Mouse (Mus musculus): ENCODE results near the gene Cul7. TPM values are rescaled to one million over a fixed set of nuclear protein-coding genes. Genes with fewer than 3 reads are reported as not detected.

Cul7 gene
- total and polyA plus RNA-seq, 2 experiments from 2014 or later: 20.6 to 95.5 TPM

- Histone ChIP-seq H3K4me2 (ENCODE audit: low read depth, low read length) (no peak overlapping the region), H3K4me3 (ENCODE audit: low read depth, low read length) (no peak overlapping the region)
These were observed 2.9 kb upstream of the Cul7 start for GRCm38 (mm10) chr17:46647279-46647678.

DNA sequence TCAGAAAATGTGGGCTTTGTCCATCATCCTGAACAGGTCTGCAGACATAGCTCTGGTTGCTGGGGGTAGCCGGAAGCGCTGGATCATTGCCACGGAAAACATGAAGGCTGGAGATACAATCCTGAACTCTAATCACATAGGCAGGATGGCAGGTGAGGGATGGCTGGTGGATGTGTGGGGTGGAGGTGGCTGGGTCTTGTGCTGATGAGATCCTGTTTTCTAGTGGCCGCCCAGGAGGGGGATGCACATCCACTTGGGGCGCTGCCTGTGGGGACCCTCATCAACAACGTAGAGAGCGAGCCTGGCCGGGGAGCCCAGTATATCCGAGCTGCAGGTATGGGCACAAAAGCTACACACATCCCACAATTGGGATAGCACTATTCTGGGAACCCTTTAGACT, 1.7 kb upstream of the Cul7 start:
- DNase-seq (ENCODE audit: low spot score): no peak
- Histone ChIP-seq H3K9ac (replicated peaks; ENCODE audit: low read depth, low read length) (no peak overlapping the region), H3K4me3 (ENCODE audit: low read depth, low read length) (no peak overlapping the region), H3K36me3 (replicated peaks; ENCODE audit: control insufficient read depth, insufficient read depth, low read length) (peaks cover 19% of the 10 kb centered on the region), H3K9me3 (replicated peaks; ENCODE audit: control insufficient read depth, low read length) (no peaks in the 10 kb centered on the region), H3K4me2 (ENCODE audit: low read depth, low read length) (no peak overlapping the region), H3K27me3 (ENCODE audit: control insufficient read depth, insufficient read depth, low read length) (no peaks in the 10 kb centered on the region), H3K27ac (ENCODE audit: low read depth) (no peak overlapping the region), H3K4me1 (ENCODE audit: control insufficient read depth, insufficient read depth) (peaks cover 31% of the 10 kb centered on the region)
- TF ChIP-seq CTCF (IDR thresholded peaks at IDR 0.05; ENCODE audit: low read depth): no peak
- no peak for ATAC-seq (ENCODE audit: insufficient read depth, low read depth)
- WGBS: 73% methylated on average over 9 of the region's 9 CpGs

More at GRCm38 (mm10) chr17:46647279-46647678, 2.9 kb upstream of the Cul7 start:
- ATAC-seq (ENCODE audit: insufficient read depth, low read depth) (no peak), DNase-seq (ENCODE audit: low spot score) (no peak)
- TF ChIP-seq EP300 (IDR thresholded peaks at IDR 0.05; ENCODE audit: low read depth): no peak
- TF ChIP-seq CTCF (IDR thresholded peaks at IDR 0.05; ENCODE audit: low read depth): no peak
- 90% methylated on average over 7 of the region's 7 CpGs for WGBS
- no peaks in the 10 kb centered on the region for H3K27me3 ChIP-seq (ENCODE audit: control insufficient read depth, insufficient read depth, low read length)
- no peaks in the 10 kb centered on the region for H3K9me3 ChIP-seq (replicated peaks; ENCODE audit: control insufficient read depth, low read length)
- no peak overlapping the region for H3K9ac ChIP-seq (replicated peaks; ENCODE audit: low read depth, low read length)
- no peak overlapping the region for H3K27ac ChIP-seq (ENCODE audit: low read depth)
- H3K4me1 ChIP-seq (ENCODE audit: control insufficient read depth, insufficient read depth): peaks cover 29% of the 10 kb centered on the region
- peaks cover 19% of the 10 kb centered on the region for H3K36me3 ChIP-seq (replicated peaks; ENCODE audit: control insufficient read depth, insufficient read depth, low read length)

DNA sequence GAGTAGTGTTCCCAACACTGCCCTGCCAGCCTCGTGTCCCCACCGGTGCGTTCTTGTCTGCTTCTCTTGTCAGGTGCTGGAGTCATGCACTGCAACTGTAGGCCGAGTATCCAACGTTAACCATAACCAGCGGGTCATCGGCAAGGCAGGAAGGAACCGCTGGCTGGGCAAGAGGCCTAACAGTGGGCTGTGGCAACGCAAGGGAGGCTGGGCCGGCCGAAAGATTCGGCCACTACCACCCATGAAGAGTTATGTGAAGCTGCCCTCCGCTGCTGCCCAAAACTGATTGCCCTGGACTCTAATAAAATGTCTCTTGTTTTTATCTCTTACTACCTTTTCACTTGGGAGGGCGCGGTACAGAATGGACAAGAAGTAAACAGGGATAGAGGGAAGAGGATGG, 326 bp upstream of the Cul7 start:
- no peak for DNase-seq (ENCODE audit: low spot score)

GRCm38 (mm10) chr17:46651292-46651691, 1.2 kb downstream of the Cul7 start:
- 61% methylated on average over 17 of the region's 17 CpGs for WGBS
- ATAC-seq (ENCODE audit: insufficient read depth, low read depth) (no peak), DNase-seq (ENCODE audit: low spot score) (no peak)
- H3K4me1 ChIP-seq (ENCODE audit: control insufficient read depth, insufficient read depth): peaks cover 24% of the 10 kb centered on the region
- no peaks in the 10 kb centered on the region for H3K9me3 ChIP-seq (replicated peaks; ENCODE audit: control insufficient read depth, low read length)
- peak overlapping the region; percentile 95 for H3K27ac ChIP-seq (ENCODE audit: low read depth)
- no peak for TF ChIP-seq EP300 (IDR thresholded peaks at IDR 0.05; ENCODE audit: low read depth)
- TF ChIP-seq CTCF (IDR thresholded peaks at IDR 0.05; ENCODE audit: low read depth): no peak
- no peaks in the 10 kb centered on the region for H3K27me3 ChIP-seq (ENCODE audit: control insufficient read depth, insufficient read depth, low read length)
- H3K9ac ChIP-seq (replicated peaks; ENCODE audit: low read depth, low read length): peak overlapping the region; percentile 80
- H3K36me3 ChIP-seq (replicated peaks; ENCODE audit: control insufficient read depth, insufficient read depth, low read length): peaks cover 41% of the 10 kb centered on the region
- peak overlapping the region; percentile 89 for H3K4me2 ChIP-seq (ENCODE audit: low read depth, low read length)
- H3K4me3 ChIP-seq (ENCODE audit: low read depth, low read length): peak overlapping the region; percentile 73

More for the DNA sequence above, 326 bp upstream of the Cul7 start:
- WGBS: 22% methylated on average over 15 of the region's 15 CpGs
- peak overlapping the region; percentile 89 for H3K4me2 ChIP-seq (ENCODE audit: low read depth, low read length)
- TF ChIP-seq EP300 (IDR thresholded peaks at IDR 0.05; ENCODE audit: low read depth) (no peak), CTCF (IDR thresholded peaks at IDR 0.05; ENCODE audit: low read depth) (no peak)
- no peak for ATAC-seq (ENCODE audit: insufficient read depth, low read depth)
- peak overlapping the region; percentile 80 for H3K9ac ChIP-seq (replicated peaks; ENCODE audit: low read depth, low read length)
- peak overlapping the region; percentile 95 for H3K27ac ChIP-seq (ENCODE audit: low read depth)
- H3K4me3 ChIP-seq (ENCODE audit: low read depth, low read length): peak overlapping the region; percentile 73
- peaks cover 27% of the 10 kb centered on the region for H3K4me1 ChIP-seq (ENCODE audit: control insufficient read depth, insufficient read depth)
- peaks cover 31% of the 10 kb centered on the region for H3K36me3 ChIP-seq (replicated peaks; ENCODE audit: control insufficient read depth, insufficient read depth, low read length)
- H3K27me3 ChIP-seq (ENCODE audit: control insufficient read depth, insufficient read depth, low read length): no peaks in the 10 kb centered on the region
- H3K9me3 ChIP-seq (replicated peaks; ENCODE audit: control insufficient read depth, low read length): no peaks in the 10 kb centered on the region

DNA sequence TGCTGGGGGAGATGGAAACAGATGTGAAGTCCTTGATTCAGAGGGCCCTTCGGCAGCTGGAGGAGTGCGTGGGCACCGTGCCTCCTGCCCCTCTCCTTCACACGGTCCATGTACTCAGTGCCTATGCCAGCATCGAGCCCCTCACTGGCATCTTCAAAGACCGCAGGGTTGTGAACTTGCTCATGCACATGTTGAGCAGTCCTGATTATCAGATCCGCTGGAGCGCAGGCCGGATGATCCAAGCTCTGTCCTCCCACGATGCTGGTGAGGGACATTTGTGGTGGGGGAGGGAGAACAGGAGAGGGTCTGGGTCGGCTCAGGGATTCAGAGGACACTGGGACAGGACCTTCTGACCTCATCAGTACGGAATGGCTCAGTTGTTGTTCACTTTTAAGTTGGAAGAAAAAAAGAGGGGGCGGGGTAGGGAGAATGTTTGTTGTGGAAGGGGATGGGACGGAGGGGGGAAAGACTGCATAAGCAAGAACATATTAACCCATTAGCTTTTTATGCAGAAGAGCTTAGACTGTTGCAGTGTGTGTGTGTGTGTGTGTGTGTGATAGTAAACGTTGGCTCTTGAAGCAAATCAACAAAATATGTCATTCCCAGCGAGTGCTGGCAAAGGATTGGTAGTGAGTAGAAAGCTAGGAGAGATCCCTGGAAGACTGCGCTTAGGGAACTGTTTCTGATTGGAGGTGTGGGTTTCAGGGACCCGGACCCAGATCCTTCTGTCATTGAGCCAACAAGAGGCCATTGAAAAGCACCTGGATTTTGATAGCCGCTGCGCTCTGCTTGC, 1.8 kb downstream of the Cul7 start:
- DNase-seq (ENCODE audit: low spot score) (no peak), ATAC-seq (ENCODE audit: insufficient read depth, low read depth) (no peak)
- Histone ChIP-seq H3K27ac (ENCODE audit: low read depth) (peak overlapping the region; percentile 95; the same call in 1 of the 2 replicates), H3K36me3 (replicated peaks; ENCODE audit: control insufficient read depth, insufficient read depth, low read length) (peaks cover 46% of the 10 kb centered on the region), H3K4me2 (ENCODE audit: low read depth, low read length) (peak overlapping the region; percentile 89), H3K9ac (replicated peaks; ENCODE audit: low read depth, low read length) (peak overlapping the region; percentile 80), H3K9me3 (replicated peaks; ENCODE audit: control insufficient read depth, low read length) (no peaks in the 10 kb centered on the region), H3K27me3 (ENCODE audit: control insufficient read depth, insufficient read depth, low read length) (no peaks in the 10 kb centered on the region), H3K4me3 (ENCODE audit: low read depth, low read length) (peak overlapping the region; percentile 73), H3K4me1 (ENCODE audit: control insufficient read depth, insufficient read depth) (peaks cover 20% of the 10 kb centered on the region)
- WGBS: 49% methylated on average over 20 of the region's 20 CpGs
- TF ChIP-seq CTCF (IDR thresholded peaks at IDR 0.05; ENCODE audit: low read depth) (no peak), EP300 (IDR thresholded peaks at IDR 0.05; ENCODE audit: low read depth) (no peak)

Measured in heart, postnatal 0 days (tissue).